In genomic region chr11:85996686-85997085, GRCm38 (mm10) we compare ENCODE assay signal across 17 mouse cellular contexts.
DNase-seq lines count a peak whose midpoint lies in the region; ATAC-seq and TF ChIP-seq lines count a peak whose summit lies in the region.
"Had no signal": no experiment of that assay in that cellular context is flagged by ENCODE, and none has a peak within 500 bp of the region (broad histone marks: within the 10 kb centered on the region; RNA-seq: fewer than 3 reads in every experiment).

No protein-coding gene starts in this region.

- no peaks in the 10 kb centered on the region for H3K4me1 ChIP-seq in kidney, adult 2 months (ENCODE audit: control insufficient read depth, insufficient read depth, low read length)
- no peaks in the 10 kb centered on the region for H3K4me1 ChIP-seq in lung, postnatal 0 days (ENCODE audit: insufficient read depth, low read depth, low read length)
- peaks cover 15% of the 10 kb centered on the region for H3K4me1 ChIP-seq in hindbrain, embryonic 13.5 days (replicated peaks)

- 58% methylated on average over 4 of the region's 4 CpGs for WGBS in kidney, adult 2 months
- WGBS in lung, postnatal 0 days, result 68% methylated on average over 4 of the region's 4 CpGs
- 62% methylated on average over 4 of the region's 4 CpGs for WGBS in hindbrain, embryonic 13.5 days

- no peak overlapping the region for H3K27ac ChIP-seq in kidney, adult 2 months (ENCODE audit: insufficient read depth, low read depth, low read length)
- no peak overlapping the region for H3K27ac ChIP-seq in lung, postnatal 0 days (ENCODE audit: low read length)
- no peak overlapping the region for H3K27ac ChIP-seq in hindbrain, embryonic 13.5 days
- H3K27ac ChIP-seq: forebrain, embryonic 15.5 days; heart, embryonic 15.5 days; hindbrain, embryonic 14.5 days; intestine, embryonic 15.5 days had no signal

- no peak for TF ChIP-seq POLR2A in kidney, adult 2 months (IDR thresholded peaks at IDR 0.05; ENCODE audit: low read depth, low read length)

- ATAC-seq in lung, postnatal 0 days, result no peak
- ATAC-seq in hindbrain, embryonic 13.5 days (ENCODE audit: low FRiP score), result no peak
- ATAC-seq: activated CD4-positive, CD25-positive, alpha-beta regulatory T cell, adult 4 months; forebrain, embryonic 15.5 days; intestine, embryonic 15.5 days had no signal

- H3K36me3 ChIP-seq in kidney, adult 2 months (ENCODE audit: control insufficient read depth, insufficient read depth, low read length), result no peaks in the 10 kb centered on the region
- no peaks in the 10 kb centered on the region for H3K36me3 ChIP-seq in lung, postnatal 0 days (ENCODE audit: insufficient read depth, low read length)
- H3K36me3 ChIP-seq in hindbrain, embryonic 13.5 days, result no peaks in the 10 kb centered on the region
- H3K36me3 ChIP-seq: forebrain, embryonic 15.5 days; heart, embryonic 15.5 days; intestine, embryonic 15.5 days had no signal

- TF ChIP-seq EP300 in lung, postnatal 0 days (IDR thresholded peaks at IDR 0.05), result no peak

- no peaks in the 10 kb centered on the region for H3K9me3 ChIP-seq in lung, postnatal 0 days (ENCODE audit: low read length)
- no peaks in the 10 kb centered on the region for H3K9me3 ChIP-seq in hindbrain, embryonic 13.5 days
- H3K9me3 ChIP-seq: forebrain, embryonic 15.5 days; heart, embryonic 15.5 days; intestine, embryonic 15.5 days had no signal

- H3K4me3 ChIP-seq in kidney, adult 2 months (ENCODE audit: insufficient read depth, low read depth, low read length), result no peak overlapping the region
- H3K4me3 ChIP-seq in lung, postnatal 0 days (ENCODE audit: low read depth, low read length), result no peak overlapping the region
- no peak overlapping the region for H3K4me3 ChIP-seq in hindbrain, embryonic 13.5 days
- H3K4me3 ChIP-seq: forebrain, embryonic 15.5 days; heart, embryonic 15.5 days; intestine, embryonic 15.5 days had no signal

- H3K27me3 ChIP-seq in kidney, adult 2 months (replicated peaks; ENCODE audit: control insufficient read depth, insufficient read depth, low read length), result no peaks in the 10 kb centered on the region
- no peaks in the 10 kb centered on the region for H3K27me3 ChIP-seq in lung, postnatal 0 days (replicated peaks; ENCODE audit: insufficient read depth, low read length)
- H3K27me3 ChIP-seq in hindbrain, embryonic 13.5 days, result no peaks in the 10 kb centered on the region
- H3K27me3 ChIP-seq: heart, embryonic 15.5 days; intestine, embryonic 15.5 days had no signal

- peak; percentile 55 for DNase-seq in adrenal gland, adult 2 months
- no peak for DNase-seq in adrenal gland, postnatal 25 days
- peak; percentile 46 for DNase-seq in kidney, adult 2 months
- DNase-seq in kidney, postnatal 4 days, result no peak
- peak; percentile 11 for DNase-seq in lung, postnatal 36 days
- DNase-seq in lung, postnatal 0 days (ENCODE audit: low spot score), result no peak
- DNase-seq: cerebellum, adult 2 months; cerebellum, postnatal 10 days; gastrocnemius, postnatal 36 days; heart, adult 18-20 months had no signal

- no peak for TF ChIP-seq CTCF in kidney, adult 2 months (conservative IDR thresholded peaks at IDR 0.05; ENCODE audit: insufficient read depth, insufficient read length, low read depth, low read length)
- no peak for TF ChIP-seq CTCF in lung, postnatal 0 days (IDR thresholded peaks at IDR 0.05)

- H3K9ac ChIP-seq in lung, postnatal 0 days (replicated peaks; ENCODE audit: low read depth), result no peak overlapping the region
- no peak overlapping the region for H3K9ac ChIP-seq in hindbrain, embryonic 13.5 days
- H3K9ac ChIP-seq: forebrain, embryonic 15.5 days; heart, embryonic 15.5 days; hindbrain, embryonic 14.5 days; intestine, embryonic 15.5 days had no signal

- no peak overlapping the region for H3K4me2 ChIP-seq in lung, postnatal 0 days (replicated peaks; ENCODE audit: low read depth, low read length)
- no peak overlapping the region for H3K4me2 ChIP-seq in hindbrain, embryonic 13.5 days
- H3K4me2 ChIP-seq: heart, embryonic 11.5 days; heart, embryonic 15.5 days; hindbrain, embryonic 14.5 days; intestine, embryonic 15.5 days had no signal

Comparison
In these comparisons a context has a peak if more than half of its experiments do, and no peak if none do; other contexts are left out.
1. DNase-seq: peak in adrenal gland, adult 2 months (single experiment), kidney, adult 2 months (single experiment) and lung, postnatal 36 days (single experiment); none in adrenal gland, postnatal 25 days (single experiment), kidney, postnatal 4 days (0 of 2) and lung, postnatal 0 days (single experiment).